Mouse (Mus musculus) liver, adult 10 weeks (tissue): ENCODE data around the gene Arhgap21. TPM values are rescaled to one million over a fixed set of nuclear protein-coding genes. Genes with fewer than 3 reads are reported as not detected.

Experiments used
- polyA plus RNA-seq: library from polyadenylated mRNA; stranded (reverse); fragments of 350-450 nt; fragmentation: Illumina TruSeq; extraction: RNeasy Lipid Tissue Mini Kit (QIAGEN cat#74804); gene quantifications from one replicate; pipeline ENCODE4 v1.2.3, GENCODE M21; 2014; ENCODE audit warnings: low read depth, low replicate concordance

Arhgap21 gene
- 15.2 TPM for polyA plus RNA-seq

DNA sequence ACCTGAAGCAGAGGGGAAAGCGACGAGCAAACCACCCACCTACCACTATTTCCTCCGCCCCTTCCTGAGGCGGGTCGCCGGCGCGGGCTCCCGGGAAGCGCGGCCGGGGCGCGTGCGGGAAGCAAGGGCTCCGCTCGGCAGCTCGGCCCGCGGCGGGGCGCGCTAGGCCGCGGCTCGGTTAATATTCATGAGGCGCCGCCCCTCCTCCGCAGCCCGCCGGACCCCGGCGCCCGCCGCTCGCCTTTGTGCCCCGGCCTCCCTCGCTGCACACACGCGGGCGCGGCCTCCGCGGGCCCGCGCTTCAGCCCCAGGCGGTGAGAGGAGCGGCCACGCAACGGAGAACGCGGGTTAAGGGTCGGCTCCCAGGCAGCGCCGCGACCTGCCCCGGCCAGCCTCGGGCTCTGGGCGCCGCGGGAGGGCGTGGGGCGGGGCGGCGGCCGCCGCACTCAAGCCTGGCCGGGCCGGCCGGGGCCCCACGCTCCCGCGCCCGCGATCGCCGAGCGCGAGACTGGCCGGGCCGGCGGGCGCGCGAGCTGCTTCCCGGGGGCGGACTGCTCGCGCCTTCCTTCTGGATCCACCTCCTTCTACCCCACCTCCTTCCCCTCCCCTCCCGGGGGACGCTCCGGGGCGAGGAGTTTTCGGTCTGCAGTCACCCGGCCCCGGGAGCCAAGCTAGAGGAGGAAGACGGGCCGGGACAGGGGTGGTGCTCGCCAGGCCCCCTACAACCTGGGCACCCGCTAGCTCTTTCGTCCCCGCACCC is at the start of gene Arhgap21:
Gene Arhgap21 (minus strand): TSS at position 441 of the 760 bp plus-strand sequence.

Other genes starting within 250 kb of the Arhgap21 start
- 0.64 TPM for gene Enkur, start 236.5 kb upstream of the Arhgap21 start, polyA plus RNA-seq
- 4.5 TPM for gene Thnsl1, start 236.8 kb upstream of the Arhgap21 start, polyA plus RNA-seq